Mouse (Mus musculus) 416B (cell line): ENCODE data around the gene Bnip2.

Source experiments
- DNase-seq: peaks from one replicate; pipeline ENCODE4 v3.0.0; 2011; ENCODE audit warnings: low read depth

Bnip2 gene

DNA sequence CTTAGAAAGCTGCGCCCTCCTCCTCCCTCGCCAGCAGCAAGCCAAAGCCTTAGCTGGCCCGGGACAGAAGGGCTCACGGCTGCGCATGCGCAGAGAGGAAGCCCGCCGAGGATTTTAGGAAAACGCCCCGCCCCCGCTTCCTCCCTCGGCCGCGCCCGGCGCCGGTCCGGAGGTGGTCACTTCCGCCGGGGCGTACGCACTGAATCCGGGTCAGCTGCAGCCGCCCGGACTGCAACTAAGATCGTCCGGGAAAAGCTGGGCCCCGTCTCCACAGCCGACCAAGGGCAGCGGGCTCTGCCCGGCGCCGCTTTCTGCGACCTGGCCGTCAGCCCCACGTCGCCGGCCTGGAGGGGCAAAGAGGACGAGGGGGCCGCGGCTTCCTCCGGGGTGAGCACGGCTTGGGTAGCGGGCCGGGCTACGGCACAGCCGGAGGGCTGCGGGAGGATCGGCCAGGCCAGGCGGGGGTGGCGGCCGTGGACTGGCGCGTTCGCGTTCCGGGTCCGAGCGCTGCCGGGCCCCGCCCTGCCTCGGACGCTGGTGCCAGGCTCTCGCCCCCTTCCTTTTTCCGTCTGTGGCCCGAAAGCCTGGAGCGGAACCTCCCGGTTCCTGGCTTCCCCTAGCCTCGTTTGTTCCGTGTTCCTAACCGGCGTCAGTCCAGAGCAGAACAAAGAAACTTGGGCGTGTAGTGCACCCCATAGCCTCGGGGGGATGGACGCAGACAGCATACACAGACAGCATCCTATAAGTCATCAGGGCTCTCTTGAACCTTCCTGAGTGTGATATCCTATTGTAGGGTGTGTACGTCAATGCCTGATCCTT, at the start of gene Bnip2:
TSS of gene Bnip2 (plus strand) at position 164 of the 819 bp plus-strand sequence.
- peak; percentile 91 for DNase-seq

DNA sequence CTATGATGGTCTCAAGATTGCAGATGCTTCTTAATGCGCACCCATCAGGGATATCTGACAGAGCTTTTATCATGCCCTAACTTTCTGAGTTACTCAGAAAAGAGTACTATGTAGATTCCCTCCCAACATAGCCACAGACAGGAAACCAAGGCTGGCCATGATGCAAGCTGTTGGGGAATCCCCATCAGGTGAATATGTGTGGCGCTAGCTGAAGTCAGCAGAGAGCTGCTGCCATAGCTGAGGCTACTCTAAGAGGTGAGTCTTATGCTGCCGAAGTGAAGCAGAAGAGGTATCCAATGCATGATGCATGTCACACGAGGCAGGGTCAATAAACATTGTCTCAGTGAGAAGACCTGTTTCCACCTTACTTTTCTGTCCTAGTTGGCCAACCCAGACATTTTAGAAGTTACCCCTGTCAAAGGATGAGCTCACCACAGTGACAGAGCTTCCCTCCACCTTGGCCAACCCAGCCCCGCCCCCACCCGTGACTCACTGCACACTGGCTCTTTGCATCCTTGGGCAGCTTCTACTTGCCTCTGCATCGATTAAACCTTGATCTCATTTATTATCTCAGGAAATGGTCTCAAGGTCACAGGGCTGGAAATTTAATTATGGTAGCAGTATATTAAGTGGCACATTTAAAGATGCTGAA, 48.3 kb upstream of the Bnip2 start:
- peak; percentile 7 for DNase-seq

DNA sequence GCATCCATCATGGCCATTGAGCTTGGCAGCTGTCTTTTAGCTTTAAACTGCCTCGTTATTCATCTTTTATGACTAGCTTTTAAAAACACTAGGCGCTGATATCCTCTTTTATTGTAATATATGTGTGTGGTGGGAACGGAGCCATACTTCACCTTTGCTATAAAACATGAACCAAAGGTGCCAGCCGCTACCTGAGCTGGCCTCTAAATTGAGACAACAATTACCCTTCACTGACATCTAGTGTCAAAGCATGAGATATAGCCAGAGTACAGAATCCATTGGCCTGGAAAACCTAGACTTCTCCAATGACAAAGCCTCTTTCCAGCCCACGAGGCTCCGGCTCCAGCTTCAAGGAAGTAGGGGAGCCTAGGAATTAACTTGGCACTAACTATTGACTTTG, 47.7 kb upstream of the Bnip2 start:
- DNase-seq: no peak

DNA sequence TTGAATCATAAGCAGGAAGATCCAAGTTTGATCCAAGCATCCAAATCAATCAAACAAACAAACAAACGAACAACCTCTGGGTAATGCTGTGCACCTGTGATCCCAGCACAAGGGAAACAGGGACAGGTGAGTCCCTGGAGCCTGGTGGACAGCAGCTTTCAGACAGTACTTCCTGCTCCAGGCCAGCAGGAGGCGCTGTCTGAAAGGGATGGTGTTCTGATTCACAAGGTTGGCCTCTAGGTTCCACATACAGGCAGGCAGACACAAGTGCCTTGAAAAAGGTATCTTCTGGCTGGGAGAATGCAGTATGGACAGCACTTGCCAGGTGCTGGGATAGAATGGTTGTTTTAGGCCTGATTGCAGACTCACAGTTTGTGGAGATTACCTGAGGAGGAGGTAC, 40.3 kb upstream of the Bnip2 start:
- peak; percentile 70 for DNase-seq

DNA sequence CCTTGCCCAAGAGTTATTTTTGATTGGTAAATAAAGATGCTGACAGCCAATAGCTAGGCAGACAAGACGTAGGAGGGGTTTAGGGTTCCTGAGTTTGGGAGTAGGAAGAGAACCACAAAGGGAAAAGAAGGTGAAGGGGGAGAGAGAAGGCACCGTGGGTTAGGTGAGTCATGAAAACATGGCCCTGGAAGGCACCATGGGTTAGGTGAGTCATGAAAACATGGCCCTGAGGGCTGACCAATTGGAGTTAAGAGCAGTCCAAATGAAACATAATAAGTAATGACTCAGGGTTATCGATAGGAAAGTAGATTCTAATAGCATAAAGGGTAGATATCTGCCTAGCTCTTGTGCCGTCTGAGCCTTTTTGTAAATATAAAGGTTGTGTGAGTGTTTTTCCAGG, 39.6 kb upstream of the Bnip2 start:
- DNase-seq: peak; percentile 33

DNA sequence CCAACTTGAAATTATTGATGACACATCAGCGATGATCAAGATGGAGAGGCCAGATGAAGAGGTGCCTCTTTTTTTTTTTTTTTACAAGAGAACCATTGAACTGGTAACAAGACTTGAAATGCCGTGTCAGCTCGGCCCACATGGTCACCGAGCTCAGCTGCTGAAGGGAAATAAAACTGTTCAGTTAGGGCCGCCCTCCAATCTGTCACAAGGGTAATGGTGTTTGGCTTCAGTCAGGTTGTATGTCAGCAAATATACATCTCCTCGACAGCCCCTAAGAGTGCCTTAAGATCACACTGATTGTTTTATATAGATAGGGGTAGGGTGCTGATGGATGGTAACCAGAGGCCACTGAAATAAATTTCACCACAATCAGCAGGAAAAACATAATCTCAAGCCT, 28.3 kb upstream of the Bnip2 start:
- no peak for DNase-seq

DNA sequence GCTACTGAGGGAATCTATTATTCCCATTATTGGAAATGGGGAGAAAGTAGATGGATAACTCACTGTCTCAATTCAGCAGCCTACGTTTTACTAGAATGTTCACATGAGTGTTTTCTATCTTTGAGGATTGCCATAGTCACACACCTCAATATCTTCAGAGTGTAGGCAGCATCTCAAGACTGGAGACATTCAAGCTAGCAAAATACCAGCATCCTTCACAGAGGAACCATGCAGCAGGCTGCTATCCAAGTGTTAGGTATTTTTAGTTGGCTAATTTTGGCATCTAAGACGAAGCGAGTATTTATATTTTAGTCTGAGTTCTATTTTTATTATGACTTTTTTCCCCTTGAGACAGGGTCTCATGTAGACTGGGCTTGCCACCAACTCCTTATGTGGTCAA, 24.9 kb upstream of the Bnip2 start:
- no peak for DNase-seq

DNA sequence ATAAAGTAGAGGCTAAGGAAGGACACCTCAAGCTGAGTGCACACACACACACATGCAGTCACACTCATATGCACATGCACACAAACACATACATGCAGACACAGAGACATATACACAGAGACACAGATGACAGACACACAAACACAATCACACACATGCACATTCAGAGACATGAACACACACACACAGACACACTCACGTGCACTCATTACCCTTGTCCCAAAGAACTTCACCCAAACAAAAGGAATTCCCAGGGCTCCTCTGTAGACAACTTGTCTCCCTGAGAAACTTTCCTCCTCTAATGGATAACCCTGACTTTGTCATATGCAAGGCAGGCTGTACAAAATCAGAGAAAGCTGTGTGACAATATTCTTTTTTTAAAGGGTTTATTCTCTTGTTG, 3.7 kb upstream of the Bnip2 start:
- no peak for DNase-seq

DNA sequence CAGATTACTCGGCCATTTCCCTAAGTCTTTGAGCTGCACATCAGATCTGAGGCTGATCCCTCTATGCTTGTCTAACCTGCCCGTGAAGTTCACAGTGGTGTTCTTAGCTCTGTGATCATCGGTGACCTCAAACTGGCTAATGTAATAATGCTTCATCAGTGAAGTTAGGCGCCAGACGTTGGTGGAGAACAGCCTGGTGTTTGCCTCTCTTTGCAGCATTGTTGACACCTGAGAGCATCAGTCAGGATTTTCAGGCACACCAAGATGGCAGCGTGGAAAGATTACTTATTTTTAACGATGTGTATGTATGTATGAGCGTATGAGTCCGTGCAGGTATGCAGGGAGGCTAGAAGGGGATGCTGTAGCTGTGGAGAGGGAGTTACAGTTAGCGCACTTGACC, 3.2 kb upstream of the Bnip2 start:
- DNase-seq: no peak

DNA sequence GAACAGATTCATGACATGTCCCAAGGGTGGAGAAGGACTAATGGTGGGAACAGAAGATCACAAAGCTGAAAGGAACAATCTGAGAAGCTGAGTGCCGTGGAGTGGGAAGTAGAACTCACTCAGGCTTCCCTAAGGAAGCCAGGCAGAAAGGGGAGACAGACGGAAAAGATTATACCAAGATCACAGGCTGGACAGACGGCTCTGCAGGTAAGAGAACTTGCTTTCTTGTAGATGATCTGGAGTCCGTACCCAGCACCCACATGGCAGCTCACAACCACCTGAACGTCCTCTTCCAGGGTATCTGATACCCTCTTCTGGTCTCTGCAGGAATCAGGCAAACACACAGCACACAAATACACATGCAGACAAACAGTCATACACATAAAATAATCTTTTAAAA, 2.7 kb upstream of the Bnip2 start:
- no peak for DNase-seq

DNA sequence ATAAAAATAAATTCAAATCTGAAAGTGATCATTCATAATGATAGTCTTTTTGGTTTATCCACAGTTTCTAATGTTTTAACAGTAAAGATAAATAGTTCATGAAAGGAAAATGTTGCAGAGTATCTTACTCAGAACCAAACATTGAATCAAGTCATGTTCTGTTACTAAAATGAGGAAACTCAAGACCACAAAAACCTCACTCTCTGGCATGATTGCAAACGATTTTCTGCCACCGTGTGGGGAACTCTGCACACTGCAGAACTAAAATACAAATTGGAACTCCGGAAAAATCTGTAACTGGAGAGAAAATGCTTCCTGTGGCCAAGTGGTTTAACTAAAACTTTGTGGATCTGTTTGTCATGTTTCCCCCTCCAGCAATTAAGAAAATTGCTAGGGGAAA, 1.7 kb upstream of the Bnip2 start:
- peak; percentile 88 for DNase-seq

DNA sequence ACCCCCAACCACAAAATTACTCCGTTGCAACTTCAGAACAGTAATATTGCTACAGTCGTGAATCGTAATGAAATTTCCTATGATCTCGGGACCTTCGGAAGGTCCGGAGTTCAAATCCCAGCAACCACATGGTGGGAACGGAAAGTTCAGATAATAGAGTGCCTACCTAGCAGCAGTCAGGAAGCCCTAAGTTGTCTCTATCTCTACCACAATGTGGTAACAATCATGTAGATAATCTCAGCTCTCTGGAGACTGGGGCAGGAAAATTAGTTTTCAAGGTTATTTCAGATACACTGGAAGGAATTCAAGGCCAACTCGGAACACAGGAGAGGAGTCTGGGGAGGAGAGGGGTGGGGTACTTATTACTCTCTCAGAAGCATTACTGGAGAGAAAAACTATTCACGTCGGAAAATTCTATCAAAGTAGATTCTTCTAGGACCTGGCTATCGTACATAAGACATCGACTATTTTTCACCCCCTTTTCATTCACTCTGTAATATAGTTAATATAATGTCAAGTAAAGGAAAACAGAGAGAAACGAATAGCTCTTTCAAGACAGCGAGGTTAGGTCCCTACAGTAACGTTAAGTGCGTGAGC, 462 bp upstream of the Bnip2 start:
- DNase-seq: no peak

DNA sequence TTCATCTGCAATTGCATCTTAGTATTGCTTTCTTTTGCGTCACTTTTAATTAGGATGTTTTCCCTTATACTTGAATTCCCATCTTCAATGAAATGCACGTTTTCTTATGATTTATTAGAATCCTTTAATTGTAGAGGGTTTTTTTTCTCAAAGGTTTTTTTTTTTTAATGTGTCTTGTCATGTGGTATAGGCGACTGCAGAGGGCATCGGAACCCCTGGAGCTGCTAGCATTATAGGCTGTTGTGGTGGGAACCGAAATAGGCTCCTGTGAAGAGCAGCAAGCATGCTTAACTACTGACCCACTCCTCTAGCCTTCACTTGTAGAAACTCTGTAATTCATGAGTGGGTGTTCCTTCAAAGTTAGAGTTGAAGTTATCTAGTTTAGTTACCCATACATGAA, 1.1 kb downstream of the Bnip2 start:
- DNase-seq: peak; percentile 66

DNA sequence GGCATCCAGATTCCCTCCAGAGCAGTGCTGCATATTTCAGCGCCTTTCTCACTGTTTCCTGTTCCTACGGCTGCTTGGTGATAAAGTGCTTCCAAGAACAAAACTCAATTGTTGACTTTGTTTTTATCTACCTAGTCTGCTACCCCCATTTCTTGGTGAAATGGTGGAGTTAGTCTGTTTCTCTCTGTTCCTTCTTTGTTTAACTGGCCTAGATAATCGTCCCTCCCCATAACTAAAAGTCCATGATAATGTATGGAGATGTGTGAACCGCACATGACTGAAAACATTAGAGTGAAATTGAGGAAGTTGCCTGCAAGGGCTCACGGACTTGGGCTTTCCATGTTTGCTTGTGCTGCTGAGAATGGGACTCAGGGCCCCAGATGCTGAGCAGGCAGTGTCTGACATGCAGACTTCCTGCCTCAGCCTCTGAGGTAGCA, 3.6 kb downstream of the Bnip2 start:
- DNase-seq: peak; percentile 54

DNA sequence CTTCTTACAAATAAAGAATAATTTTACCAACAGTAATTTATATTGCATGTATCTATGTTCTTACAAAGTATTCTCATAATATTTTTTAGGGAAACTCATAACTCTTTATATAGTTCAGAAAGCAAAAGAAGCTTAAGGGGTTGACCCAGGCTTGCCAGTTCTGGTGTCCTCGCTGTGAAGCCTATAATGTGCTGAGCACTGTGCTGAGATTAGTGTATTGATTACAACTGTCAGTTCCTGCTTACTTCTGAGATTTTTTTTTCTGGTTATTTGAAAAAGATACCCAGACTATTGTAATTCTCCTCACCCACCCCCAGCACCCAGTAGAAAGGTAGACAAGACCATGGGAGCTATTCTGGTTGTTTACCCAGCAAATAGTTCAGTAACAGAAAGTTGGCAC, 4.2 kb downstream of the Bnip2 start:
- DNase-seq: no peak

DNA sequence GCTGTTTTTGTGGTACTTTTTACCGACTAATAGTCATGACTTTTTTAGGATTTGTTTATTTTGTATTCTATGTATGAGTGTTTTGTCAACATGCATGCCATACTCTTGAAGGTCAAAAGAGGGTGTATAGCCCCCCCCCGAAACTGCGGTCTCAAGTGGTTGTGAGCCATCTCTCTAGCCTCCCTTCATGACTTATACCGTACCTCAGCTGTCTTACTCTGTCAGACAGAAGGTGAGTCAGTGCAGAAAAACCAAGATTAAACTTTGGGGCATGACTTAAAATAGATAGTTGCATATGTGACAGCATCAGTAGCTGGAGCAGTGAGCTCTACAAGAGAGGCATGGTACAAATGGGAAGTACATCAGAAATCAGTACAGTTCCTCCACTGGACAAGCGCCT, 5.3 kb downstream of the Bnip2 start:
- no peak for DNase-seq

DNA sequence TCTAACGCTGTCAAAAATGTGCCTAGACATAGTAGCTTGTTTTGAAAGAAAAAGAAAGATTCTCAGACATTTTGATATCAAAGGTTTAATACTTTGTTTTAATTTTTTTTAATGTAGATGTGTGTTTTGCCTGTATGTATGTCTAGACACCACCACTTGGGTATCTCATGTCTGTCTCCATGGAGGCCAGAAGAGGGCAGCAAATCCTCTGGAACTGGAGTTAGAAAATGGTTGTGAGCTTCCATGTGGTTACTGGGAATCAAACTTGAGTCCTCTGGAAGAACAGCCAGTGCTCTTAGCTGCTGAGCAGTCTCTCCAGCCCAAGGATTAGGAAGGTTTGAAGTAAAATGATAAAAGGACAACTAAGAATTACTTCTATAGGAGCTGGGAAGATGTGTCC, 10.1 kb downstream of the Bnip2 start:
- peak; percentile 37 for DNase-seq

DNA sequence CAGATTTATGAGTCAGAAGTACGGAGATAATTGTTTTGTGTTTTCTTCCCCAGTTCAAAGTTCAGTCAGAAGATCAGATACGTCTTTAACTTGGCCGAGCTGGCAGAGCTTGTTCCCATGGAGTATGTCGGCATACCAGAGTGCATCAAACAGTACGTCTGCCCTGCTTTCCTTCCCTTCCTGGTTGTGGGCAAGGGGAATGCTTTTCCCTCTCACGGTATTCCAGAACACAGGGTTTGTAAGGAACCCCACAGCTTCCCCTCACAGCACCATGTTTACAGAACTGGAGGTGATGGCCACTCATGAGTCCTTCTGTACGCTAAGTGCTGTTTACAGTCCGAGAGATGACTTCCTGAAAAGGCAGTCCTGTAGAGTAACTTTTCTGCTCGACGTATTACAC, 14.2 kb downstream of the Bnip2 start:
- no peak for DNase-seq

DNA sequence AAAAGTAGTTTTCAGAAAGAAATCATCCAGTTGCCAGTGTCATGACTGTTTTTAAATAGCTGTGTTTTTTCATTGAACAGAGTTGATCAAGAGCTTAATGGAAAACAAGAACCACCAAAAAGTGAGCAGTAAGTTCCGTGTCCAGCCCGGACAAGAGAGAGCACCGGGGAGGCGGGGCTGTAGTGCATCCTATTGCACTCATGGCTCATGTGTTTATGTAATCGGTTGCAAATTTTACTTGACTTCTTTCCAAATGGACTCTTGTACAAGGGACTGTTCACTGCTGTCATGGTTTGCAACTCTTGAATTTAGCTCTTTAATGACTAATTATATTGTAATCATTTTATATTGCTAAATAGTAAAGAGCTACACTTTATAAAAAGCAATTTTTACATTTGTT, 17.7 kb downstream of the Bnip2 start:
- no peak for DNase-seq

DNA sequence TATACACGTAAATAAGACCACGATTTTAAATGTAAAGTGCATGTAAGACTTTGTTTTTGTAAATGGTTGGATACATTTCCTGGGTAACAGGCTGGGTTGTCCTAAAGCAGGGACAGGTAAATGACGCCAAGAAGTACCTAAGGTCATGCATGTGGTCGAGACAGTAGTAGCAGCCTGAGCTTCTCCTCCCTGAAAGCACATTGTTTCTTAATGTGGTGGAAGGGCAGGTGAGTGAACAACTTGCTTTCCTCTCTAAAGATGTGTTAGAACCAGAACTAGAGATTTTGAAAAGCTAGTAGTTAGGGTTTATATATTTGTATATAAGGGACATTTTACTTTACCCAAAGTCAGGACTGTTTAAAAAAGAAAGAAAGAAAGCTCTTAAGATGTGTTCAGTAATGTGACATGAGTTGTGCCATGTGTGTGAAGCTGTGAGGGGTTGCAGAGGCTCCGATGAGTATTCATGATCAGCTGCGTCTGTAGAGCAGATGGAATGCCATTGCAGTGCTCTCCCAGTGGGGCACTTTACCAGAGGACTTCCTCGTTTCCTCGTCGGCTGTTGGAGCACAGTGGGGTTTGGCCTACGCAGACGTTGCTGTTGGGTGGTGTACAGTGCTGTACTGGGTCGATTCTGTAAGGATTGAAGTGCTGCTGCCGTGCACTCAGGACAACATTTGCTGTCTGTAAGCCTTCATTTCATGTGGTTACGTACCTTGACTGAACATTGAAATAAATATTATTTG, 18.4 kb downstream of the Bnip2 start:
- no peak for DNase-seq

DNA sequence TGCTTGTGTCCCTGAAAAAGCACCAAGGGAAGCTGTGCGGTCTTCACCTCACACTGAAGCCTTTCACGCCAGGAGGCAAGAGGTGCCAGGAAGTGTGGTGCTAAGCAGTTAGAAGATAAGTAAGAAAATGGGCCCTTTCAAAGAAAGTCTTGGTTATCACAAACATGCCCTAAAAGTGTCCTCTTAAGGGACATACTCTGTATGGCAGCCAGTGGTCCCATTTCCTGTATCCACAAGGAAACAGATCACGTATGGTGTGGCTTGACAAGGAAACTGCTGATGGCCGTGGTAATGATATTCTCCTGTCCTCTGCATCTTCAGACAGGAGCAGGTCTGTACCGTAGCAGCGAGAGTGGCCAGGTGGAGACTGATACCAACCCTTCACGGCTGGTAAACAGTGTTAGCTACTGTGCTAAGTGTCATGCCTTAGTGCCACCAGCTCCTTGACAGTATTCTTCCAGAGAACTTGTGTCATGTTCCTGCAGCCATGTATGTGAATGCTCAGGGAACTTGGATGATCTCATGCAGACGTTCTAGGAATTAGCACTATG, 20.6 kb downstream of the Bnip2 start:
- no peak for DNase-seq

DNA sequence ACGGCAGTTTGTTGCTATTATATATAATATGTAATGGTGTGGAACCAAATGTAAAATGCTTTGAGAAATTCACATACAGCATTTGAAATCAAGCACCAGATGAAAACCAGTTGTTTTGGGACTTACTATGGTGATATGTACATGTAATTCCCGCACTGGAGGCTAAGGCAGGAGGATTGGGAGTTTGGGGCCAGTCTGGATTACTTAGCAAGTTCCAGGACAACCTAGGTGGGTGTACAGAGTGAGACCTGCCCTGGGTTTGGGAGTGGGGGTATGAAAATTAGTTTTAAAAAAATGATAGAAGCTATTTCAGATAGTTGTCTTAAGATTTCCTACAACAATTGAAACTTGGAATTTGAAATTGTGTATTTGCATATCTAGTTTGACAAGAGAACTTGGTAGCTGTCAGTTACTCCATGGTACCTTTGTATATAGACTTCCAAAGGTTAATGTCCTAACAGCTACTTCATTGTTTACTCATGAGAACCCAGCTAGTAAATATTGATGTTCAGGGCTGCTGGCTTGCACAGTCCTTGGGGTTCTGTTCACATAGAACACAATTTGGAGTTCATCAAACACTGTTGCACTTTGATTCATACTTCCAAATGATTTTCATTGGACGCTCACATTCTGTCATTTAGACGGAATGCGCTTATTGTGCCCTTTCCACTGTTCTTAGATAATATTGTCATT, 21.7 kb downstream of the Bnip2 start:
- no peak for DNase-seq
